Mouse (Mus musculus) cerebellum, postnatal 14 days (tissue): Measurements from ENCODE around the gene Hint1.
A peak's percentile ranks its signal among the peaks of the same experiment; 100 is the strongest.
"Not testable (repeated sequence)": the region's sequence is repeated elsewhere in the genome, so short reads cannot be mapped to it uniquely, and the experiment has no call there.

ENCODE experiments used
- DNase-seq, 2 experiments: peaks; one replicate each; pipeline ENCODE4 v3.0.0; 2021; ENCODE audit warnings: mixed read lengths in 2 of 2

Gene Hint1

DNA sequence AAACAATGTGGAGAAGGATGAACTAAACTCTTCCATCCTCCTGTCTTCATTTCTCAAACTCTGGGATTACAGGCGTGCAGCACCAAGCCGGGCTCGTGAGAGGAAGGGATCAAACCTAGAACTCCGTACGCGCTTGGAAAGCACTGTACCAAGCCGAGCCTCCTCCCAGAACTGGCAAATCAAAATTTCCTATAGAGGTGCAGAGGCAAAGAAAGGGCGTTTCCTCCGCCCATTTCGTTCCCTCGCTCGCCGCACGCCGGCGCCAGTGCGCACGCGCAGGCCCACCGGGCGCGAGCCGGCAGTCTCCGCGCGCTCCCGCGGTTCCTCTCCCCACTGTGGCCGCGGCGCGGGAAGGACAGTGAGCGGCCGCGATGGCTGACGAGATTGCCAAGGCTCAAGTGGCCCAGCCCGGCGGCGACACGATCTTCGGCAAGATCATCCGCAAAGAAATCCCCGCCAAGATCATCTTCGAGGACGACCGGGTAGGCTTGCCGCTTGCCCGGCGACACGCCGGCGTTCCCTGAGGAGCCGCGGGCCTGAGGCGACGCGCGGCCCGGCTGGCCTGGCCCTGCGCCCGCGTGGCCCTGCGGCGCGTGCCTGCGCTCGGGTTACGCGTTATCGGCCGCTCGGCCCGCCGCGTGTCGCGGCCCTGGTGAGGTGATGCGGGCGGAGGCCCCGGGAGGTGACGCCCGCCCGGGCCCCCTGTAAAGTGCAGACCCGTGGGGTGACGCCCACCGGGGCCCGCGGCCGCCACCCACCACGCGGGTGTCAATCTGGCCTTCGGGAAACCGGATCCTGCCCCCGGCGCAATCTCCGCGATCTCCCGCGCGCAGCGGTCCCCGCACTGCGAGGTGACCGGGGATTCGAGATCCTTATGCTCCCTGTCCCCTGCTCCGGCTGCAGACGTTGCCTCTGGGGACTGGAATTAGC, at the start of gene Hint1:
Gene Hint1 (plus strand): TSS at position 265 of the 930 bp plus-strand sequence.
- peak; percentile 95 to 98 for DNase-seq

GRCm38 (mm10) chr11:54817449-54817848, 48.7 kb upstream of the Hint1 start:
- peak in 1 of 2 experiments; percentile 11 for DNase-seq

DNA sequence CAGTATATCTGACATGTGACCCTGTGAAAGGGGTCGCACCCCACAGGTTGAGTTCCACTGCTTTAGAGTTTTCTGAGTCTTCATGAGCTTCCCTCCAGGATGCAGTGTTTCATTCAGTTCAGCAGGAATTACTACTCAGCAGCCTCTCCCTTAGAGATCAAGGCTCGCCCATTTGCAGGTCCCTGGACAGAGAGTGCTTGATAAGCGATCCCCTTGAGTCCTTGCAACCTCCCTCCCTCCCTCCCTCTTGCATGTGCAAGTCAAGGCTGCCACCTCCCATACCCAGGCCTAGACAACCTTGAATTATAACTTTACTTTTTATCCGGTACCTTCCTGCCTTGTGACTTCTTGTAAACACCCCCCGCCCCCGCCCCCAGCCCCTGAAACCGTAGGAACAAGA, 46.7 kb upstream of the Hint1 start:
- DNase-seq = no peak

DNA sequence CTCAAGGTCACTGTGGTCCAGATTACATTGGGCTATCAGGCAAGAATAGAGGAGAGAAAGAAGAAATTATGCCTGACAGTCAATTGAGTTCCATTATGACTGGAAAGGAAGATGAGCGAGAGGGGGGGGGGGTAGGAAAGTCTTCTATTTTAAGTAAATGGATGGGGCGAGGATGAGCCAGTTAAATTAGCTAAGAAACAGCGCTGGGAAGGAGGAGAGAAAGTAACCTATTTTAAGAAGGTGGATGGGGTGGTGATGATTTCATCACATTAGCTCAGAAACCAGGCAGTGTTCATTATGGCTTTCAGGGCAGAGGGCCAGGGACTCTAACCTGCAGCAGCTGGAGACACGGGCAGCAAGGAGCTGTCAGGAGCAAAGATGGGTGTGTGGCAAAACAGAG, 42.7 kb upstream of the Hint1 start:
- no peak for DNase-seq

- DNase-seq = peak in 1 of 2 experiments; percentile 20
These were observed 40.4 kb upstream of the Hint1 start for GRCm38 (mm10) chr11:54825774-54826173.

DNA sequence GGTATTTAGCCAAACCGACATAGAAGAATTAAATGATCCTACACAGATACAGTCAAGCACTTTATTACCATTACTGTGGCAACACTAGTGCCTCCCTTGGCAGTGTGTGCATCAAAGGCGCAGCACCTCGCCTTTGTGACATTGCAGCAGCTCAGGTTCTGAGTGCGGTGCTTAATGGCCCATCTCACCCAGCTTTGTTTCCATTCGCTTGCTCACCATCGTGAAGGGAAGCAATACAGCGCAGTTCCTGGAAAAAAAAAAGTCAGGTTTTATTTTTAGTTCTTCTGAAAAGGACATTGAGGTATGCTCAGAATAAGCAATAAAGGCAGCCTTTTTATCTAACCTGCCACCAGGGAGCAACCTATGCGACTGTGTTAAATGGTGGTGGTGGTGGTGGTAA, 39.4 kb upstream of the Hint1 start:
- DNase-seq = no peak

DNA sequence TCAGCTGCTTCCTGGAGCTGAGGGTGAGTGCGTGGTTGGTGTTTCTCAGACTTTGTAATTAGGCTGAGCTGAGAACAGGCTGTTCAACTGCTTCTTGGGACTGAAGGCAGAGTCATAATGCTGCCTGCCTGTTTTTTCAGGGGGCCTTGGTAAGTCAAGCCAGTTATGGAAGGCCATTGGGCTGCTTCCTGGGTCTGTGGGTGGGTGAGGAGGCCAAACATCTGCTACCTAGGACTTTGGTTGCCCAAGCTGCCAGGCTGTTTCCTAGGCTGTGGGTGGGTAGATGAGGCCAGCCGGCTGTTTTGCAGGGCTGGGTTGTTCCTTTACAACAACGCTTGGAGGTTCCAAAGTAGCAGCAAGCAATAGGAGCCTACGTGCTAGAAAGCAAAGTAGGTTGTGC, 32.4 kb upstream of the Hint1 start:
- DNase-seq = no peak

GRCm38 (mm10) chr11:54834596-54834995, 31.6 kb upstream of the Hint1 start:
- DNase-seq = peak in 1 of 2 experiments; percentile 17

- DNase-seq = peak; percentile 85 to 87
These were observed 30.1 kb upstream of the Hint1 start for GRCm38 (mm10) chr11:54836106-54836505.

DNA sequence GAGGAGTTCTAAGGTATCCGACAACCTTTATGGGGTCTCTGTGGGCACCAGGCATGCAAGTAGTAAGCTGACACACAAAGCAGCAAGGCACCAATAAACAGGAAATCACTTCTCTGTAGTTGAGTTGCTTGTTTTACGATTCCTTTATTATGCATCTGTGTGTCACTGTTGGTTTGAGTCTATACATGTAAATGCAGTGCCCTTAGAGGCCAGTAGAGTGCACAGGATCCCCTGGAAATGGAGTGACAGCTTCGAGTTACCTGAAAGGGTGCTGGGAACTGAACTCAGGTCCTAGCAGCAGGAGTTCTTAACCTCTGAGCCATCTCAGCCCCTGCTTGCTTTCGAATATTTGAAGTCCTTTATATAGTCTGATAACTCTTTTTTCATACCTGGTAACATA, 26.5 kb upstream of the Hint1 start:
- DNase-seq = no peak

DNA sequence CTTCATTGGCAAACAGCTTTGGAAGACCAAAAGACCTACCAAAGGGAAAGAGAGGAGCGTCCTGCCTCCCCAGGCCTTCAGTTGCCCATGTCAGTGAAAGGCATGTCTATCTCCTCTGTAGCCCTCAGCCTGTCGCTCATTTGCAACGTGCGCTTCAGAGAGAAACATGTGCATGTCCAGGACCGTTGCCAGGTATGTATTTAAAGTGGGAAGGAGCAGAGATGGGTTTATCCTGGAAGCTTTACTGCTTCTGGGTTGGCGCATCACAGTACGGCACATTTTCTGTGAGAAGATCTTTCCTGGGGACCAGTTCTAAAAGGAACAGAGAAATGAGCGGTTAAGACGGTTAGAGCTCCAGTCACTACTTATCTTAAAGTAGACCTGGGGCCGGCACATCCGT, 25.3 kb upstream of the Hint1 start:
- DNase-seq = no peak

- no peak for DNase-seq
These were observed 21.8 kb upstream of the Hint1 start for GRCm38 (mm10) chr11:54844424-54844823.

- no peak for DNase-seq
These were observed 21.2 kb upstream of the Hint1 start for GRCm38 (mm10) chr11:54844959-54845358.

- DNase-seq = no peak
These were observed 20.4 kb upstream of the Hint1 start for GRCm38 (mm10) chr11:54845470-54846442.

GRCm38 (mm10) chr11:54849961-54850758, 16.0 kb upstream of the Hint1 start:
- no peak for DNase-seq

DNA sequence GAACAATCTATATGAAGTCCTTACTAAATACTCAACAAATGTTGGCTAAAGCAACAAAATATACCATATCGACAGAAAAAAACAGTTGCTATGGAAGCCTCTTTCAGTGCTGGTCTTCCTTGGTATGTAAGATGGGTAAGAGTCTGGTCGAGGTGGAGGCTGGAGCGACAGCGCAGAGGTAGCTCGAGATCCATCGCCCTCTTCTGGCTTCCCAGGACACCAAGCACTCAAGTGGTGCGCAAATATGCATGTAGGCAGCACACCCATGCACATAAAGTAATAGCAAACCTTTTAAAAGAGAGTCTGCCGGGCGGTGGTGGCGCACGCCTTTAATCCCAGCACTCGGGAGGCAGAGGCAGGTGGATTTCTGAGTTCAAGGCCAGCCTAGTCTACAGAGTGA, 14.5 kb upstream of the Hint1 start:
- DNase-seq = no peak

- not testable (repeated sequence) for DNase-seq
These were observed 7.3 kb upstream of the Hint1 start for GRCm38 (mm10) chr11:54858880-54859279.

- DNase-seq = peak in 1 of 2 experiments; percentile 32
These were observed 6.6 kb upstream of the Hint1 start for GRCm38 (mm10) chr11:54859322-54860165.

DNA sequence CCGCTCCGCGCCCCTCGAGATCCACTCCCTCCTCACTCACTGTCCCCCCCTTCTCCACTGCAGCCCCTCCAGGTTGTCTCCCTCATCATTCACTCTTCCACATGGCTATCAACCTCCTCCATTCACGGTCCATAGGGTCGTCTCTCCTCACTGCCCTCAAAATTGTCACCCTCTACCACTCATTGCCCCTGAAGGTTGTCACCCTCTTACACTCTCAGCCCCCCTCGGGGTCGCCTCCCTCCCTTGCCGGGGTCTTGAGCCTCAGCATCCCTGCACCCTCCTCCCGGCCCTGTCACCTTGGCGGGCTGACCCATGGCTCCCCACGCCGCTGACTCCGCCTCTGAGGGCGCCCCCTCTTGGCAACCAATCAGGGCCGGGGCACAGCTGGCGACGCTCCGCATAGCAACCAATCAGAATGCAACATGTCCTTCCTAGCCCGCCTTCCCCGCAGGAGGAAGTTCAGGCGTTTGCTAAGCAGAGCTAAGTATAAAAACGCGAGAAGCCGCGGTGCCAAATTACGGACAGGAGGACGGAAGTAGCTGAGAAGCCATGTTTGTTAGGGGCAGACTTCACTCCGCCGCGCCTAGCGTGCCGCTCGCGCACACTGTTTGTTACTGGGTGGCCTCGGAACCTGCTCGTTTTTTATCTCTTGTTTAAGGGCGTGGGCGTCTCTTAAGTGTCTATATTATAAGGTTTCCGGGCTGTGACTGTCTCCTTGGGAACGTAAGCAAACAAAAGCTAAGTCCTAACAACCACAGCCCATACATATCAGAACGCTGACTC, 5.7 kb upstream of the Hint1 start, which contains the start of gene Lyrm7:
Gene Lyrm7 (minus strand): TSS at position 661 of the 783 bp plus-strand sequence.
- DNase-seq = peak; percentile 99
